Mouse (Mus musculus) mature B cell (primary cell): ENCODE results near the gene Spaar.

ENCODE experiments used
- in situ Hi-C: fragments of 300-500 bp; cut with MboI; formaldehyde crosslinking; loops from 2 replicates; pipeline ENCODE4 v1.14.3; 2019

The Spaar gene

GRCm38 (mm10) chr4:43798936-43799335, 69.1 kb downstream of the Spaar start:
- in situ Hi-C loops = no loop called here
